16 mouse cellular contexts compared by ENCODE assay signal in the genomic region with DNA sequence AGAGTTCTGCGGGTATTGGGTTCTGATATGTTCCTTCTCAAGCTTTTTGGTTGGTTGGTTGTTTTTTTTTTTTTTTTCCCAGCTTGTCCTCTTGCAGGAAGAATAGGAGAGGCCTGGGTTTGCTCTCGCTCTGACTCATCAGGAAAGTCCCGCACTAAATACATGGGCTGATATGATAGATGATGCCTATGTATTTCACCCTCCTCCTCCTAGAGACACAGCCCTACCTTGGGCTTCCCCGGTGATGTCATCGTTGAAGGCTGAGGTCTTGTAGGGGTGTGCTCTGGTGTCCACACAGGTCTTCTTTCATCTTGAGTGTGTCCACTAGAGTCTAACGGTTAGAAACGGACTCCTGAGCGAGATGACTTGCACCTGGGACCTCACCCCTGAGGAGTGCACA.
"Had no signal": no experiment of that assay in that cellular context is flagged by ENCODE, and none has a peak within 500 bp of the region (broad histone marks: within the 10 kb centered on the region; RNA-seq: fewer than 3 reads in every experiment).

No protein-coding gene starts in this region.

- H3K4me1 ChIP-seq: kidney, embryonic 15.5 days; neural tube, embryonic 12.5 days; neural tube, embryonic 15.5 days; stomach, embryonic 15.5 days had no signal

- H3K27me3 ChIP-seq: kidney, embryonic 15.5 days; neural tube, embryonic 12.5 days; neural tube, embryonic 15.5 days; stomach, embryonic 15.5 days had no signal

- H3K27ac ChIP-seq: kidney, embryonic 15.5 days; liver, embryonic 14.5 days; neural tube, embryonic 12.5 days; neural tube, embryonic 15.5 days; stomach, embryonic 15.5 days had no signal

- DNase-seq: kidney, adult 8-10 months; kidney, postnatal 10 days; kidney, postnatal 36 days; liver, postnatal 0 days; lung, postnatal 14 days; lung, postnatal 4 days; midbrain, embryonic 14.5 days; right cerebral cortex, adult 18-20 months; right cerebral cortex, postnatal 25 days; spleen, adult 18-20 months; thymus, postnatal 25 days had no signal

- H3K4me3 ChIP-seq: kidney, embryonic 15.5 days; neural tube, embryonic 12.5 days; neural tube, embryonic 15.5 days; stomach, embryonic 15.5 days had no signal
